Mouse (Mus musculus) cerebellum, postnatal 10 days (tissue): ENCODE results near the gene Rxrb.
A peak's percentile ranks its signal among the peaks of the same experiment; 100 is the strongest.

Experiments
- DNase-seq, 2 experiments: peaks; one replicate each; pipeline ENCODE4 v3.0.0; 2021; ENCODE audit warnings: mixed read lengths in 2 of 2

Rxrb gene

DNA sequence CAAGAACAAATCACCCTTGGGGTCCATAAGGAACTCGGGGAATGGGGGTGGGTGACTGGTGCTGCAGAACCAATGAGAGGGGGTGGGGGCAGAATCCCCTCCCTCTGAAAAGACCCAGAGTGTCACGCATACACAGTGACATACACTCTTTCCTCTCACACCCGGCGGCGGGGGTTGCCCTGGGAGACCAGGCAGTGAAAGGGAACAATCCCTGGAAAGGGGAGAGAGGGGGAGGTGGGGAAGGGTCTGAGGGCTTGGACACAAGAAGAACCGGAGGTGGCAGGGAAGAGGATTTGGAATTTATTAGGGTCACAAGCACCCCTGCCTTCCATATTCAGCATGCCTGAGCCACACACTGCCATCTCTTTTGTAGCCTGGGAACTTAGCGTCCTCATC, 5.9 kb upstream of the Rxrb start:
- peak; percentile 53 to 62 for DNase-seq

DNA sequence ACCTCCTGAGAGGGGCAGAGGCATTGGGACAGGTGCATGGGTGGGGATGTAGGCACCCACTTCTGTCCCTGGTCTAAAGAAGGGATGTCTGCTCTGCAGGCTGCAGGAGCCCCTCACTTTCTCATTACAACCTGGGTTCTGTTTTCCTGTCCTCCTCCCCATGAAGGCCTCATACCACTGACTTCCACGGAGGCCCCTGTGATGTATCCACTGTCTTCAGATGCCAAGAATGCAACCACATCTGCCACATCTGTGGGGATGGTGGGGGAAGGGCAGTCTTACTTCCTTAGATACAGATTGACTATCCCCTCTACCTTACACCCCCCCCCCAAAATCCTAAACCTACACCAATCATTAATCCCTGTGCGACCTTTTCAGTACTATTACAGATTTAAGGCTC, 5.4 kb upstream of the Rxrb start:
- peak; percentile 24 to 32 for DNase-seq

- DNase-seq = peak; percentile 69 to 71
Observed at GRCm38 (mm10) chr17:34026917-34027655, 4.5 kb upstream of the Rxrb start.

DNA sequence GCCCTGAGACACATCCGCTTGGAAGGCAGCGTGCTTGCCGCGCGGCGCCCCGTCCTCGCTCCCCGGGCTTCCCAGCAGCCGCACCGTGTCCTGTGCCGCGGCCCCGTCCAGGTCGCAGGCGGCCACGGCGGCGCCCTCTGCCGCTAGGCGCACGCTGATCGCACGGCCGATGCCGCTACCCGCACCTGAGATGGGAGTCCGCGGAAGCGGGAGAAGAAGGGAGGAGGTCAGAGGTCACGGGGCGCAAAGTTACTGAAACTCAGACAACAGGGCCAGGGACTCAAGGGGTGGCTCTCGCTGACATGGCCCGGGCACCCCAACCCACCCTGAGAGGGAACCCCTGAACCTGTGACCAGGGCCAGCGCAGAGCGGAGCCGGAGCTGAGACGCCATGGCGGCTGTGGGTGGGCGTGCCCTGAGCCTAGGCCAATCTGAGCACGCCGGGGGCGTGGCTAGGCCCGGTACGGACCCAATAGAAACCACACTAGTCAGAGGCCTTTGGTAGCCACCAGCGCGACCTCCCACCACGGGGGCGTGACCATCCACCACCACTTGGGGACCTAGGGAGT, 3.9 kb upstream of the Rxrb start, which contains the start of gene H2-Ke6:
TSS of gene H2-Ke6 (minus strand) at position 405 of the 568 bp plus-strand sequence.
- peak; percentile 96 to 97 for DNase-seq

GRCm38 (mm10) chr17:34028501-34029149, 3.0 kb upstream of the Rxrb start:
- peak; percentile 25 to 30 for DNase-seq

DNA sequence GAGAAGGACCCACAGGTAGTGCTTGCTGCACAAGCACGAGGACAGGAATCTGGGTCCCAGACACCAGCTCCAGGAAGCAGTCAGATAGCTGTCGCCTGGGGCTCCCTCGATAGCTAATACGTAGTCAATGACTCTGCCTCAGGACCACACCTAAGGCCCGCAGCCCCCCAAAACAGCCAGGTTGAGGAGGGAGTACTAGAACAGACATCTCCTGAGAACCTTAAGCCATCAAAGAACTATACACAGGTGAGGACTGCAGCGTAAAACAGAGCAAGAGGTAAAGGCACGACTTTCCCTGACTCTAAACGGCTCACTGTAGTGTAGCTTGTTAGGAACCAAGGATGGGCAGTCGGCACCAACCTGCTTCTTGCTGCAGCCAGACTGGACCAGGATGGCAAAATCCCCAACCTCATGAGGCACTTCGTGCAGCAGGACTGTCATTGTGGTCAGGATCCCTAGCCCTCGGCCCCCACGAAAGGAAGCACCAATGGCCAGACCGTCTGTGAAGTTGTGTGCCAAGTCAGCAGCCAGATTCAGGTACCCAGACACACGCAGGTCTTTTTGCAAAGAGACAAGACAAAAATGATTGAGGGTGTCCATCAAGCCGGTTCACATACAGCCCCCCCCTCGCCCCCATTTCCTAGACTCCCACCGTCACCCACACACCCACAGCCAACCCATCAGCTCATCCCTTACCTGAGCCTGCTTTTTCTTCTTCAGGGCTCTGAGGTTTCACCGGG, 2.3 kb upstream of the Rxrb start:
- DNase-seq = no peak

DNA sequence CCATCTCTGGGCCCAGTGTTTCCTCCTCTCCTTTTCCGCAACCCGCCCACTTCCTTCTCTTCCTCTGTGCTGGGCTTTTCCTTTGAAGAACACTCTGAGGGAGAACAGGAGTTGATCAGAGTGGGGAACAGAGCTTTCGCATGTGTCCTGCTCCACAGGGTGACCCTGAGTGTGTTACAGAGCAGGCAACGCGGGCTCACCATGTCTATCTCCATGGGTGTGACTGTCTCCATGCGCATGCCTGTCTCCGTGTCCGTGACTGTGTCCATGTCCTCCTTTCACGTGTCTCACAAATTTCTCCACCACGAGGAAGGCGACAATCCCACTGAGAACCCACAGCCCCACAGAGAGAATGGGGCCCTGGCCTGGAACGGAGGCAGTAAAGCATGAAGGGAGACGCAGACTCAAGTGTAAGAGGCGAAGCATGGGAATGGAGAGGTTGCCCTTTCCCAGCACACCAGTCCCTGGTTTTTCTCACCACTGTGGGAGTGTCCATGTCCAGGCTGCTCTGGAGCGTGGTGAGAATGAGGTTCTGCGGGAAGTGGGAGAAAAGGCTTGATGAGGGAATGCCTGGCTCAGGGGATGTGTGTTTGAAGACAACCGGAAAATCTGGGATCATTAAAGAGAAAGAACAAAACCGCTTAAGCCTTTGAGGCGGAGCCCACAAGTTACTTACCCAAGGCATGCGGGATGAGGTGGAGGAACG, 1.6 kb upstream of the Rxrb start:
- DNase-seq = no peak

DNA sequence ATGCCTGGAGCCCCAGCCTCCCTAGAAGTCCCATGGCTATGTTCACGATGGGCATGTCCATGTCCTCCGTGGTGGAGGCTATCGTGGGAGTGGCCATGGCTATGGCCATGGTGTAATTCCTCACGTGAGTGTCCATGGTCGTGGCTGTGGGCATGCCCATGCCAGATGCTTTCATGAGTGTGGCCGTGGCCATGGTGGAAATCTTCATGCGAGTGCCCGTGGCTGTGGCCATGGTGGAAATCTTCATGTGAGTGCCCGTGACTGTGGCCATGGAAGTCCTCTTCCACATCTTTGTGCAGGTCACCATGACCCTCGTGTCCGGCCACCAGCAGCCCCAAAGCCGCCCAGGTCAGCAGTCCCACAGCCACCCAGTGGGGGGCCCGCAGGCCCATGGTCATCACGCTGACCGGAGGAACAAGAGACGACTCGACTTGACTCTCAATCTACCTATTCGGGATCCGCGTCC, 718 bp upstream of the Rxrb start:
- DNase-seq = no peak

- no peak for DNase-seq
Observed at GRCm38 (mm10) chr17:34032174-34032632, 591 bp downstream of the Rxrb start.

DNA sequence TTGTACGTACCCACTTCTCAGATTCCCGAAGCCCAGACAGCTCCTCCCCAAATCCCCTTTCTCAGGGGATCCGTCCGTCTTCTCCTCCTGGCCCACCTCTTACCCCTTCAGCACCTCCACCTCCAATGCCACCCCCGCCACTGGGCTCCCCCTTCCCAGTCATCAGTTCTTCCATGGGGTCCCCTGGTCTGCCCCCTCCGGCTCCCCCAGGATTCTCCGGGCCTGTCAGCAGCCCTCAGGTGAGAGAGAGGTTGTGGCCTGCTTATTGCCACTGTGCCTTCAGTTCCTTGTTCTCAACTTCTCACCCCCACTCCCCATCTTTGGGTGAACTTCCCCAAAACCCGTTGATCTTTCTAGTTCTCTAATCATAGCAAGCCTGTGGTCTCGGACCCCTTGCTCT, 1.2 kb downstream of the Rxrb start:
- peak; percentile 53 to 61 for DNase-seq

GRCm38 (mm10) chr17:34033441-34033840, 1.8 kb downstream of the Rxrb start:
- DNase-seq = peak; percentile 55 to 59

DNA sequence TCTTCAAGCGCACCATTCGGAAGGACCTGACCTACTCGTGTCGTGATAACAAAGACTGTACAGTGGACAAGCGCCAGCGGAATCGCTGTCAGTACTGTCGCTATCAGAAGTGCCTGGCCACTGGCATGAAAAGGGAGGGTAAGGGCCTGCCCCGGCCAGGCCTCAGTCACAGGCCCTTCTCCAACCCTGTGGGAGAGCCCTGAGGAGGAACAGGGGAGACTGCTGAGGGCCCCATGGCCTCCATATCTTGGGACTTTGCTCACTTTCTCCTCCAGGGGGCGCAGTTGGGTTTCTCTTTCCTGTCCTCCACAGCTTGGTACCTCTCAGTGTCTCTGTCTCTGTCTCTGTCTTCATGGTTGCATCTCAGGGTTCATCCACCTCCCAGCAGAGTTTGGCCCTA, 2.5 kb downstream of the Rxrb start:
- DNase-seq = peak; percentile 81 to 86

- DNase-seq = peak; percentile 27 to 29
Observed at GRCm38 (mm10) chr17:34035517-34035916, 3.9 kb downstream of the Rxrb start.

DNA sequence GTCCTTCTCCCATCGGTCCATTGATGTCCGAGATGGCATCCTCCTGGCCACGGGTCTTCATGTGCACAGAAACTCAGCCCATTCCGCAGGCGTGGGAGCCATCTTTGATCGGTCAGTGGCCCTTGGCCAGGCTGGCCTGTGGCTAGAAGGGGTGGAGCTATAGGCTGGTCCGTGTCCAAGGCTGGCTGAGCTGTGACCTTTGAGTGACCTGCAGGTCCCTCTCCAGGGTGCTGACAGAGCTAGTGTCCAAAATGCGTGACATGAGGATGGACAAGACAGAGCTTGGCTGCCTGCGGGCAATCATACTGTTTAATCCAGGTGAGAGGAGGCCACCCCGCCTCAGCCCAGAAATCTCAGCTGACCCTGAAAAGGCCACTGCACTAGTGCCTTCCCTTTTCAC, 5.0 kb downstream of the Rxrb start:
- DNase-seq = peak; percentile 5 to 32

DNA sequence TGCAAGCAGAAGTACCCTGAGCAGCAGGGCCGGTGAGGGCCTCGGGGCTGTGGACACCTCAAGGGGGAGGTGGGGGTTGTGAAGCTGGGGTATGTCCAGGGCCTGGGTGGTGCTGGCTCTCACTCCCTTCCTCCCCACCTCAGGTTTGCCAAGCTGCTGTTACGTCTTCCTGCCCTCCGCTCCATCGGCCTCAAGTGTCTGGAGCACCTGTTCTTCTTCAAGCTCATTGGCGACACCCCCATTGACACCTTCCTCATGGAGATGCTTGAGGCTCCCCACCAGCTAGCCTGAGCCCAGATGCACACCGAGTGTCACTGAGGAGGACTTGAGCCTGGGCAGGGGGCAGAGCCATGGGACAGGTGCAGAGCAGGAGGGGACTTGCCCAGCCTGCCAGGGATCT, 5.6 kb downstream of the Rxrb start:
- peak in 1 of 2 experiments; percentile 5 for DNase-seq

DNA sequence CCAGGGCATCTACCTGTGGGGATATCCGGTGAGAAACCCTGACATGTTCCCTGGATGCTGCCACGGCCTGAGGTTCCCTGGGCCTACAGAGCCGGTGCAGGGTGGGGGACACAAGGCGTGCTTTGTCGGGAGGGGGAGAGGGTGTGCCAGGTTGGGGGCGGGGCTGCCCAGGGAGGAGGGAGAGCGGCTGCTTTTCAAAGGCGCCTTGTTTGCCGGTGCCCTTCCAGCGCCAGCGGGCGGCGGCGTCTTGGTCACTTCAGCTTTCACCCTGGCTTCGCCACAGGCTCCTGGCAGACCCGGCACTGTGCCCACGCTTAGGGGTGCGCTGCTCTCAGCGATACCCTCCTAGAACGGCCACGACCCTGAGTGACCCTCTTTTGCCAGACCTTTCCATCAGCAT, 6.8 kb downstream of the Rxrb start:
- DNase-seq = peak; percentile 61 to 76

DNA sequence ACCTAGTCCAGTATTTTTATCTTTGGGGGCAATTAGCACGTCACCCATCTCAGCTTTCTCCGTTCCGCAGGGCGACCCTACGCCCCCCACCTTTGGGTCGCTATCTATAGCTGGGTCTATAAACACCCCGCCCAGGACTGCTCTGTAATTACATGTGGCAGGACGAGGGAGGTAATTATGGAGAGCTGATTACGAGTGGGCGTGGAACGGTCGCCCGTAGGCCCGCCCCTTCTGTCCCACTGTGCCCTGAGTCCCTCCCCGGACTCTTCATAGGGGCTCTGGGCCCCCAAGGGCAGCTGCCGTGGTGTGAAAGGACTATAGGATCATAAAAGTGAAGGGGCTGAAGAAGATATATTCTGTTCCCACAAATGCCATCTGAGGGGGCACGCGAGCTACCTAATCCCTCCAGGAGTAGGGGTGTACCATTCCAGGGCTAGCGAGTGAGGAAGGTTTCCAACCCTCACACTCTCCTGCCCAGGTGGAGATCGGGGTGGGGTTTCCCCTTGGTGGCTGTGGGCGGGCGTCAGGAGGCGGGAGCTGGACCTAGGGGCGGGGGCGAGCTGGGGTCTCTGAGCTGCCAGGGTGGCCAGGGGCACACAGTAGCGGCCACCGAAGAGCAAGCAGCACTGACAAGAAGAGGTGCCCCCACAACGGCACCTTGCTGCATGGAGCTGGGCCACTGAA, 7.4 kb downstream of the Rxrb start, which contains the start of gene Col11a2:
TSS of gene Col11a2 (plus strand) at position 560 of the 684 bp plus-strand sequence.
- DNase-seq = peak; percentile 48 to 52

DNA sequence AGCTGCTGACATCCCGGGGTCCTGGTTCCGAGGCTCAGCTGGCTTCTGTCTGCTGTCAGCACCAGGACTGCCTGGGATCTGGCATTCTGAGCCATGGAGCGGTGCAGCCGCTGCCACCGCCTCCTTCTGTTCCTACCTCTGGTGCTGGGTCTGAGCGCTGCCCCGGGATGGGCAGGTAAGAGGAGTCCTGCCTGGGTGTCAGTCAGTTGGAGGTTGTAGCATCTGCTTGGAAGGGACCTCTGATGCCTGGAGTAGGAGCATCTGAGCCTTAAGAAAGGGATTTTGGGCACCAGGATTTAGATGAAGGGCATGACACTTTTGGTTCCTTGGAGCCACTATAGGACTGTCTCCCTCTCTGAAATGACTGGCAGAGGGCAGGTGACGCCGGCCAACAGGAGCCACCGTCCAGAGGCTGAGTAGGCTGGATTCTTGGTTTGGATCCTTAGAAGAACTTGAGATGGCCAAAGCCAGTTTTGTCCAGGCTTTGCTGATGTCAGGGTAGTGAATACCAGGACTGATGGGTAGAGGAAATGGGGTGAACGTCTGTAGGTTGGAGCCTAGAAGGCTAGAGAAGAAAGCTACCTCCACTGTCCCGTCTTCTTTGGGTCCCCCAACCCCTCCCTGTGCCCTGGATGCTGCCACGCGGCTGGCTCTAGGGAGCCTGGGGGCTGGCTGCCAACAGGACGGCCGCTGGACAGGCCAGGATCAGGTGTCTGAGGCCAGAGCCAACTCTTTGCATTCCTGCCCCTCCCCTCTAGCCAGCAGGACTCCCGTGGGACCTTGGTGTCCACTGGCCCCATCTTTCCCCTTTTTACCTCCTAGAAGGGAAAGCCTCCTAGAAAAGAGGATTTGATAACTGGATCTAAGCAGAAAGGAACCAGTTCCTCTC, 8.2 kb downstream of the Rxrb start:
- DNase-seq = peak; percentile 67 to 69

GRCm38 (mm10) chr17:34045941-34046340, 14.3 kb downstream of the Rxrb start:
- no peak for DNase-seq

- no peak for DNase-seq
Observed at GRCm38 (mm10) chr17:34047404-34048050, 15.9 kb downstream of the Rxrb start.
